Mouse (Mus musculus): ENCODE results near the gene Plekha7. TPM values are rescaled to one million over a fixed set of nuclear protein-coding genes. Genes with fewer than 3 reads are reported as not detected.
A peak's percentile ranks its signal among the peaks of the same experiment; 100 is the strongest.

The Plekha7 gene
- polyA plus RNA-seq, 1 experiment from 2014 or later: 13.8 TPM

DNA sequence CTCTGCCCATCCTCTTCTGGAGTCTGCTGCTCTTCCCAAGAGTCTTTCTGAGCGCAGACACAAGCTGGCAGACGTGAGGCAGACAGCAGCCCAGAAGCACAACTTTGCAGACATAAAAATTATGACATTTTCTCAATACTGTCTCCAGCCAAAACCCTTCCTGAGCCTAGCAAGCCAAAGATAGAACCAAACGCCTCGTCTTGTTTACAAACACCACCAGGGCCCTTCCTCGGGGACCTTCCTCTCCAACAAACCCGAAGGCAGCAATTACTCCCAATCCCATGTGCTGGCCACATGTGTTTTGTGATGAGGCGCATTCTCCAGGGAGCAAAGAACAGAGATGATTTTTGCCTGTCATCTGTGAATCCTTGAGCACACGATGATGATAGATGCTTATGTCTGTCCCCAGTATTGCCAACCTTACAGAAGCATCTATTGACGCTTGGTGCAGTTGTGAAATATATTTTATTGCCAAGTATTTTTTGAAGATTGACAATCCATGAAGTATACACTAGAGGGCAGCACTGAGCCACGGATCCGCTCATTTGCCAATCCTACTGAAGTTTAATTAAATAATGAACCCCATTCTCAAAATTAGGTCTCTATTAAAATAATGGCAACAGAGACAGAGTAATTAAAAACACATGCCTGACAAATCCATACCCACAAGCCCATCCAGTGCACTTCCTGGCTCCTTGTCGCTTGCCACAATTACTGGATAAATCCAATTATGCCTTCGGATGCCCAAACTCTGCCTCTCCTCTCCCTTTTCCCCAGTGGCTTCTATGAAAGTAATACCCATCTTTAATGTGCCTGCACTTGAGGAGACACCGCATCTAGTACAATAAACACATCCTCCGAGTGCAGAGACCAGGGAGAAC is 62.1 kb downstream of the Plekha7 start:
- ATAC-seq (ENCODE audit: insufficient number of reproducible peaks, low FRiP score, low TSS enrichment, low read depth): no peak
- Histone ChIP-seq H3K4me3 (peak overlapping the region; percentile 12), H3K36me3 (no peaks in the 10 kb centered on the region), H3K27ac (no peak overlapping the region), H3K4me2 (peak overlapping the region; percentile 46), H3K27me3 (no peaks in the 10 kb centered on the region), H3K4me1 (peaks cover 16% of the 10 kb centered on the region), H3K9ac (no peak overlapping the region), H3K9me3 (no peaks in the 10 kb centered on the region)
- WGBS: 17% methylated on average over 15 of the region's 15 CpGs

GRCm38 (mm10) chr7:116244302-116245165 is 63.6 kb downstream of the Plekha7 start:
- H3K27me3 ChIP-seq: no peaks in the 10 kb centered on the region
- no peak for ATAC-seq (ENCODE audit: insufficient number of reproducible peaks, low FRiP score, low TSS enrichment, low read depth)
- H3K27ac ChIP-seq: no peak overlapping the region
- no peak overlapping the region for H3K9ac ChIP-seq
- H3K4me3 ChIP-seq: no peak overlapping the region
- WGBS: 43% methylated on average over 7 of the region's 7 CpGs
- H3K4me2 ChIP-seq: no peak overlapping the region
- peaks cover 16% of the 10 kb centered on the region for H3K4me1 ChIP-seq
- no peaks in the 10 kb centered on the region for H3K36me3 ChIP-seq
- H3K9me3 ChIP-seq: no peaks in the 10 kb centered on the region

DNA sequence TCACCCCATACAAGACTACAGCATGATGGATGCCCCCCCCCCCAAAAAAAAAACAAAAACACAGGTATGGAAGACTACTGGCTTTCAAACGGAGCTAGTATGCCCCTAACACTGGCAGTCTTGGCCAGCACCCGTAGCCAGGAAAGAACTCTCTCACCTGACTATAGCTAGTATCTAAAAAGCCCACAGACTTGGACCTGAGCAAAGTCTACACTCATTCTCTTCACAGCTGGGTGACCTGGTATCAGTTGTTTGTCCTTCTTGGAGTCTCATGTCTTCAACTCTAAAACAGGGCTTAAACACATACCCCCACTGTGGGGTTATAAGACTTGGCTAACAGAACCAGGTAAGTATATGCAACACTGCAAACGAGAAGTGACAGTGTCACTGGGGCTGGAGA is 65.4 kb downstream of the Plekha7 start:
- Histone ChIP-seq H3K9me3 (no peaks in the 10 kb centered on the region), H3K27ac (no peak overlapping the region), H3K4me1 (peaks cover 18% of the 10 kb centered on the region), H3K27me3 (peaks cover 2% of the 10 kb centered on the region; the same call in 1 of the 2 replicates), H3K9ac (no peak overlapping the region), H3K4me2 (no peak overlapping the region), H3K4me3 (no peak overlapping the region), H3K36me3 (no peaks in the 10 kb centered on the region)
- ATAC-seq (ENCODE audit: insufficient number of reproducible peaks, low FRiP score, low TSS enrichment, low read depth): no peak
- WGBS: 85% methylated on average over 3 of the region's 3 CpGs

GRCm38 (mm10) chr7:116241601-116242000 is 66.6 kb downstream of the Plekha7 start:
- Histone ChIP-seq H3K36me3 (no peaks in the 10 kb centered on the region), H3K4me2 (no peak overlapping the region), H3K4me3 (no peak overlapping the region), H3K9ac (no peak overlapping the region), H3K4me1 (peaks cover 21% of the 10 kb centered on the region), H3K27me3 (peaks cover 14% of the 10 kb centered on the region), H3K9me3 (no peaks in the 10 kb centered on the region), H3K27ac (no peak overlapping the region)
- ATAC-seq (ENCODE audit: insufficient number of reproducible peaks, low FRiP score, low TSS enrichment, low read depth): no peak
- WGBS: 29% methylated on average over 7 of the region's 7 CpGs

GRCm38 (mm10) chr7:116240791-116241474 is 67.2 kb downstream of the Plekha7 start:
- H3K4me1 ChIP-seq: peaks cover 17% of the 10 kb centered on the region
- no peak overlapping the region for H3K27ac ChIP-seq
- WGBS: 66% methylated on average over 12 of the region's 12 CpGs
- H3K27me3 ChIP-seq: peaks cover 21% of the 10 kb centered on the region
- no peak overlapping the region for H3K4me3 ChIP-seq
- no peaks in the 10 kb centered on the region for H3K36me3 ChIP-seq
- H3K9ac ChIP-seq: no peak overlapping the region
- no peak for ATAC-seq (ENCODE audit: insufficient number of reproducible peaks, low FRiP score, low TSS enrichment, low read depth)
- H3K4me2 ChIP-seq: no peak overlapping the region
- H3K9me3 ChIP-seq: no peaks in the 10 kb centered on the region

- Histone ChIP-seq H3K4me3 (no peak overlapping the region), H3K27me3 (peaks cover 22% of the 10 kb centered on the region), H3K27ac (no peak overlapping the region), H3K4me2 (no peak overlapping the region), H3K9ac (no peak overlapping the region), H3K9me3 (no peaks in the 10 kb centered on the region), H3K36me3 (no peaks in the 10 kb centered on the region), H3K4me1 (peaks cover 13% of the 10 kb centered on the region)
- 82% methylated on average over 4 of the region's 4 CpGs for WGBS
- no peak for ATAC-seq (ENCODE audit: insufficient number of reproducible peaks, low FRiP score, low TSS enrichment, low read depth)
These were observed 67.8 kb downstream of the Plekha7 start for GRCm38 (mm10) chr7:116240353-116240752.

- Histone ChIP-seq H3K9me3 (no peaks in the 10 kb centered on the region), H3K4me3 (no peak overlapping the region), H3K27ac (no peak overlapping the region), H3K4me1 (peaks cover 14% of the 10 kb centered on the region), H3K9ac (no peak overlapping the region), H3K27me3 (peaks cover 22% of the 10 kb centered on the region), H3K4me2 (no peak overlapping the region), H3K36me3 (no peaks in the 10 kb centered on the region)
- WGBS: 73% methylated on average over 4 of the region's 4 CpGs
- no peak for ATAC-seq (ENCODE audit: insufficient number of reproducible peaks, low FRiP score, low TSS enrichment, low read depth)
These were observed 69.9 kb downstream of the Plekha7 start for GRCm38 (mm10) chr7:116238320-116238719.

- peak; percentile 21; the same call in 1 of the 2 replicates for ATAC-seq (ENCODE audit: insufficient number of reproducible peaks, low FRiP score, low TSS enrichment, low read depth)
- 1% methylated on average over 67 of the region's 69 CpGs for WGBS
- Histone ChIP-seq H3K27ac (no peak overlapping the region), H3K27me3 (peaks cover 22% of the 10 kb centered on the region), H3K4me3 (peak overlapping the region; percentile 45), H3K9me3 (no peaks in the 10 kb centered on the region), H3K36me3 (no peaks in the 10 kb centered on the region), H3K4me2 (peak overlapping the region; percentile 96), H3K4me1 (peaks cover 16% of the 10 kb centered on the region), H3K9ac (peak overlapping the region; percentile 27)
These were observed 70.8 kb downstream of the Plekha7 start for GRCm38 (mm10) chr7:116237157-116237981.

- Histone ChIP-seq H3K36me3 (no peaks in the 10 kb centered on the region), H3K27ac (no peak overlapping the region), H3K27me3 (peaks cover 22% of the 10 kb centered on the region), H3K4me1 (peaks cover 16% of the 10 kb centered on the region), H3K4me2 (peak overlapping the region; percentile 96), H3K4me3 (0 out of 2 replicates have a peak overlapping the region, but pooled peaks have one; percentile 45), H3K9ac (no peak overlapping the region), H3K9me3 (no peaks in the 10 kb centered on the region)
- 62% methylated on average over 8 of the region's 8 CpGs for WGBS
- ATAC-seq (ENCODE audit: insufficient number of reproducible peaks, low FRiP score, low TSS enrichment, low read depth): no peak
These were observed 71.6 kb downstream of the Plekha7 start for GRCm38 (mm10) chr7:116236608-116237007.

DNA sequence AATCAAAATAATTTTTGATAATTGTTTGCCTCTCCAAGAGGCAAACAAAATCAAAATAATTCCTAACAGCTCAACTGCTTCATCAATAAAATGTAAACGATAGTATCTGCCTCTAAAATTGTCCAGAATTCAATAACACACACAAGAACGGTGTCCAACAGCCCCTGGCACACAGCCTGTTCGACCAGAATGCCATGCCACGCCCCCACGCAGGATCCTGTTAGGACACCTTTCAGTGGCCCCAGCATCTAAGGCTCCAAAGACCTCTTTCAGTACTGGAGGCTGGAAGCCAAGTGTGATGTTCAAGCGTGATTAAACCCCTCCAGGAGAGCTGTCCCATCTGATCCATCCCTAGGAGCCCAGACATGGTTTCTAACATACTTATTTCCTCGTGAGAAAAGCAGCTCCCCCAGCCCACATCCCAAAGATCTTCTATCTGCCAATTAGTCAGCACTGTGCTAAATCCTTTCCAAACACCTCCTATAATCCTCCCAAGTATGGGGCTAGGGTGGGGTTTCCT is 73.8 kb downstream of the Plekha7 start:
- ATAC-seq (ENCODE audit: insufficient number of reproducible peaks, low FRiP score, low TSS enrichment, low read depth): no peak
- Histone ChIP-seq H3K36me3 (no peaks in the 10 kb centered on the region), H3K9ac (no peak overlapping the region), H3K9me3 (no peaks in the 10 kb centered on the region), H3K27me3 (peaks cover 22% of the 10 kb centered on the region), H3K4me1 (peaks cover 16% of the 10 kb centered on the region), H3K4me3 (no peak overlapping the region), H3K4me2 (no peak overlapping the region), H3K27ac (no peak overlapping the region)
- 53% methylated on average over 7 of the region's 7 CpGs for WGBS
